Comparison of ENCODE assay signal across 23 mouse cellular contexts in the genomic region with DNA sequence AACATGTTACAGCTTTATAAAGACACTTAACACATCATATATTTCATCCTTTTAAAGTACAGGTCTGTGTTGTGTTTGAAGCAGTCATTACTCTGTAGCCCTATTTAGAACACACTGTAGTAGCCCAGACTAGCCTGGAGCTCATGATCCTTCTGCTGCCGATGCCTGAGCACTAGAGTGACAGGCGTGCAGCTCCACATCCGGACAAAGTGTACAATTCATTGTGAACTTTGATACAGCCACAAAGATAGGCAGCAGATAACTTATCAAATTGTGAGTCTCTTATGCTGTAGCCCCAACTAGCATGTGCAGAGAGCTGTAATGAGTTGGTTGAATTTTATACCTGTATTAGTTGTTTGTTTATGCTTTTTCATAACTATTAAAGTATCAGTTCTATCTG. TPM values are rescaled to one million over a fixed set of nuclear protein-coding genes. Genes with fewer than 3 reads are reported as not detected.
DNase-seq lines count a peak whose midpoint lies in the region; ATAC-seq and TF ChIP-seq lines count a peak whose summit lies in the region.
"Had no signal": no experiment of that assay in that cellular context is flagged by ENCODE, and none has a peak within 500 bp of the region (broad histone marks: within the 10 kb centered on the region; RNA-seq: fewer than 3 reads in every experiment).

No protein-coding gene starts in this region.

- H3K4me2 ChIP-seq in intestine, embryonic 15.5 days (replicated peaks), result no peak overlapping the region
- H3K4me2 ChIP-seq in intestine, embryonic 16.5 days (ENCODE audit: low read depth, low read length), result no peak overlapping the region
- H3K4me2 ChIP-seq in intestine, postnatal 0 days (replicated peaks; ENCODE audit: low read depth), result no peak overlapping the region

- intact Hi-C loops in heart, postnatal 10 days (cut with DNase I), result no loop called here

- H3K36me3 ChIP-seq in intestine, embryonic 15.5 days, result peaks cover 3% of the 10 kb centered on the region; the same call in 1 of the 2 replicates
- peaks cover 2% of the 10 kb centered on the region for H3K36me3 ChIP-seq in intestine, embryonic 16.5 days (ENCODE audit: control insufficient read depth, insufficient read depth, low read length)
- peaks cover 21% of the 10 kb centered on the region for H3K36me3 ChIP-seq in intestine, postnatal 0 days (ENCODE audit: control insufficient read depth, insufficient read depth)
- peaks cover 5% of the 10 kb centered on the region for H3K36me3 ChIP-seq in small intestine, adult 2 months (ENCODE audit: control insufficient read depth, insufficient read depth, low read length)

- peak overlapping the region; percentile 20; the same call in 1 of the 2 replicates for H3K27ac ChIP-seq in intestine, embryonic 15.5 days
- H3K27ac ChIP-seq in intestine, embryonic 16.5 days (ENCODE audit: low read length), result peak overlapping the region; percentile 71
- peak overlapping the region; percentile 83 for H3K27ac ChIP-seq in intestine, postnatal 0 days (ENCODE audit: low read depth, low read length)
- H3K27ac ChIP-seq in small intestine, adult 2 months (ENCODE audit: insufficient read depth, low read depth, low read length), result peak overlapping the region; percentile 99

- no peak for DNase-seq in kidney, adult 8-10 months
- no peak for DNase-seq in heart, postnatal 10 days
- DNase-seq in spleen, postnatal 4 days (ENCODE audit: low spot score in 2 of 2), result no peak
- DNase-seq in layer of hippocampus, postnatal 10 days (ENCODE audit: low spot score in 2 of 2), result no peak
- DNase-seq: adrenal gland, adult 2 months; adrenal gland, adult 8-10 months; adrenal gland, postnatal 10 days; adrenal gland, postnatal 14 days; adrenal gland, postnatal 25 days; adrenal gland, postnatal 36 days; B cell, adult 2 months; cerebellum, adult 11 months; cerebellum, adult 11-12 months had no signal

- H3K9ac ChIP-seq in intestine, embryonic 15.5 days, result no peak overlapping the region
- H3K9ac ChIP-seq in intestine, embryonic 16.5 days (ENCODE audit: low read depth, low read length), result peak overlapping the region; percentile 11; the same call in 1 of the 2 replicates
- no peak overlapping the region for H3K9ac ChIP-seq in intestine, postnatal 0 days (ENCODE audit: low read depth, low read length)

- no peak for TF ChIP-seq CTCF in intestine, postnatal 0 days (IDR thresholded peaks at IDR 0.05; ENCODE audit: low read depth)
- no peak for TF ChIP-seq CTCF in small intestine, adult 2 months (IDR thresholded peaks at IDR 0.05; ENCODE audit: extremely low read depth, insufficient read length, insufficient replicate concordance, low read depth, low read length)

- WGBS in intestine, embryonic 15.5 days, result 70% methylated on average over 3 of the region's 3 CpGs
- WGBS in intestine, embryonic 16.5 days, result 67% methylated on average over 3 of the region's 3 CpGs
- 42% methylated on average over 3 of the region's 3 CpGs for WGBS in intestine, postnatal 0 days
- 43% methylated on average over 3 of the region's 3 CpGs for WGBS in small intestine, adult 2 months

- peak; percentile 79 for ATAC-seq in intestine, embryonic 15.5 days
- ATAC-seq in intestine, embryonic 16.5 days, result peak; percentile 85
- ATAC-seq in intestine, postnatal 0 days, result peak; percentile 62
- ATAC-seq: activated CD4-positive, CD25-positive, alpha-beta regulatory T cell, adult 4 months; CD4-positive, CD25-positive, alpha-beta regulatory T cell, adult 4 months; Patski had no signal

- peak; percentile 33; the same call in 1 of the 2 replicates for TF ChIP-seq POLR2A in small intestine, adult 2 months (IDR thresholded peaks at IDR 0.05; ENCODE audit: low read depth, low read length)

- no peaks in the 10 kb centered on the region for H3K9me3 ChIP-seq in intestine, embryonic 15.5 days
- no peaks in the 10 kb centered on the region for H3K9me3 ChIP-seq in intestine, embryonic 16.5 days (ENCODE audit: control insufficient read depth, low read length)
- H3K9me3 ChIP-seq in intestine, postnatal 0 days (ENCODE audit: control insufficient read depth), result no peaks in the 10 kb centered on the region
- H3K9me3 ChIP-seq: G1E had no signal

- H3K27me3 ChIP-seq in intestine, embryonic 15.5 days (replicated peaks), result no peaks in the 10 kb centered on the region
- H3K27me3 ChIP-seq in intestine, embryonic 16.5 days (replicated peaks; ENCODE audit: control insufficient read depth, insufficient read depth, low read length), result no peaks in the 10 kb centered on the region
- H3K27me3 ChIP-seq in intestine, postnatal 0 days (replicated peaks; ENCODE audit: control insufficient read depth, insufficient read depth, low read length), result no peaks in the 10 kb centered on the region
- no peaks in the 10 kb centered on the region for H3K27me3 ChIP-seq in small intestine, adult 2 months (ENCODE audit: control insufficient read depth, insufficient read depth, low read length)
- H3K27me3 ChIP-seq: CH12.LX, Patski had no signal

- no peaks in the 10 kb centered on the region for H3K4me1 ChIP-seq in intestine, embryonic 15.5 days (replicated peaks)
- no peaks in the 10 kb centered on the region for H3K4me1 ChIP-seq in intestine, embryonic 16.5 days (ENCODE audit: control insufficient read depth, insufficient read depth, low read length)
- H3K4me1 ChIP-seq in intestine, postnatal 0 days (replicated peaks; ENCODE audit: control insufficient read depth, insufficient read depth, low read length), result 0 out of 2 replicates have a peak, but pooled peaks cover 3% of the 10 kb centered on the region
- peaks cover 11% of the 10 kb centered on the region; the same call in 1 of the 2 replicates for H3K4me1 ChIP-seq in small intestine, adult 2 months (ENCODE audit: control insufficient read depth, insufficient read depth, insufficient read length, low read length)

- no peak overlapping the region for H3K4me3 ChIP-seq in intestine, embryonic 15.5 days (replicated peaks)
- H3K4me3 ChIP-seq in intestine, embryonic 16.5 days (ENCODE audit: low read length), result no peak overlapping the region
- no peak overlapping the region for H3K4me3 ChIP-seq in intestine, postnatal 0 days (ENCODE audit: low read depth, low read length)
- no peak overlapping the region for H3K4me3 ChIP-seq in small intestine, adult 2 months (ENCODE audit: low read depth, low read length)

RNA-seq across cellular contexts. Expression of gene Atpaf2, which starts 9.4 kb away (rescaled TPM):
- 57.6 and 62.7 TPM in 2 replicates for polyA plus RNA-seq in intestine, embryonic 15.5 days (2015; fragmentation: Nextera tagmentation; extraction: Ambion mirVana)
- 72.0 and 78.9 TPM in 2 replicates for polyA plus RNA-seq in intestine, embryonic 16.5 days (2015; fragmentation: Nextera tagmentation; extraction: Ambion mirVana)
- polyA plus RNA-seq in intestine, postnatal 0 days (2015; fragmentation: Nextera tagmentation; extraction: Ambion mirVana), result 60.3 and 70.4 TPM in 2 replicates
- polyA plus RNA-seq in small intestine, adult 2 months (2012; rRNA removed), result 11.4 and 29.7 TPM in 2 replicates
- total RNA-seq in heart, postnatal 10 days (2021), result 10 to 100 TPM; 43.8 to 55.5 TPM
- 10 to 100 TPM; 28.3 to 31.8 TPM for total RNA-seq in layer of hippocampus, postnatal 10 days (2021)

RNA-seq across cellular contexts. Expression of gene Gid4, which starts 10.7 kb away (rescaled TPM):
- polyA plus RNA-seq in intestine, embryonic 15.5 days (2015; fragmentation: Nextera tagmentation; extraction: Ambion mirVana), result 24.5 and 24.6 TPM in 2 replicates
- 20.4 and 22.4 TPM in 2 replicates for polyA plus RNA-seq in intestine, embryonic 16.5 days (2015; fragmentation: Nextera tagmentation; extraction: Ambion mirVana)
- 11.3 and 12.2 TPM in 2 replicates for polyA plus RNA-seq in intestine, postnatal 0 days (2015; fragmentation: Nextera tagmentation; extraction: Ambion mirVana)
- 7.6 and 13.8 TPM in 2 replicates for polyA plus RNA-seq in small intestine, adult 2 months (2012; rRNA removed)
- total RNA-seq in heart, postnatal 10 days (2021), result 10 to 100 TPM; 25.7 to 31.8 TPM
- 10 to 100 TPM; 38.0 to 39.3 TPM for total RNA-seq in layer of hippocampus, postnatal 10 days (2021)

RNA-seq across cellular contexts. Expression of gene Drg2, which starts 26.8 kb away (rescaled TPM):
- 96.7 and 101 TPM in 2 replicates for polyA plus RNA-seq in intestine, embryonic 15.5 days (2015; fragmentation: Nextera tagmentation; extraction: Ambion mirVana)
- polyA plus RNA-seq in intestine, embryonic 16.5 days (2015; fragmentation: Nextera tagmentation; extraction: Ambion mirVana), result 102 and 107 TPM in 2 replicates
- polyA plus RNA-seq in intestine, postnatal 0 days (2015; fragmentation: Nextera tagmentation; extraction: Ambion mirVana), result 40.9 and 41.7 TPM in 2 replicates
- polyA plus RNA-seq in small intestine, adult 2 months (2012; rRNA removed), result 18.0 and 31.5 TPM in 2 replicates
- 10 to 100 TPM; 37.8 to 41.1 TPM for total RNA-seq in heart, postnatal 10 days (2021)
- 10 to 100 TPM; 64.2 to 73.8 TPM for total RNA-seq in layer of hippocampus, postnatal 10 days (2021)

RNA-seq across cellular contexts. Expression of gene Myo15, which starts 41.5 kb away (rescaled TPM):
- polyA plus RNA-seq in intestine, embryonic 15.5 days (2015; fragmentation: Nextera tagmentation; extraction: Ambion mirVana), result 0.18 and 0.19 TPM in 2 replicates
- 0.06 TPM in 2 replicates for polyA plus RNA-seq in intestine, embryonic 16.5 days (2015; fragmentation: Nextera tagmentation; extraction: Ambion mirVana)
- 0.03 and 0.05 TPM in 2 replicates for polyA plus RNA-seq in intestine, postnatal 0 days (2015; fragmentation: Nextera tagmentation; extraction: Ambion mirVana)
- polyA plus RNA-seq in small intestine, adult 2 months (2012; rRNA removed), result 0.04 and 0.05 TPM in 2 replicates
- under 1 TPM; 0.07 TPM for total RNA-seq in heart, postnatal 10 days (2021)
- under 1 TPM; 0.13 to 0.18 TPM for total RNA-seq in layer of hippocampus, postnatal 10 days (2021)
- polyA plus RNA-seq: C2C12; CD4-positive, CD25-positive, alpha-beta regulatory T cell, adult 4 months had no signal

Comparison
In these comparisons a context has a peak if more than half of its experiments do, and no peak if none do; other contexts are left out.
1. H3K27ac ChIP-seq: peak in every context shown above with its lines; median percentile 99 in small intestine, adult 2 months; 83 in intestine, postnatal 0 days; 71 in intestine, embryonic 16.5 days; 20 in intestine, embryonic 15.5 days.